Mouse (Mus musculus) limb, embryonic 10.5 days (tissue): Measurements from ENCODE around the gene Cyp27b1. TPM values are rescaled to one million over a fixed set of nuclear protein-coding genes. Genes with fewer than 3 reads are reported as not detected.
"Not testable (repeated sequence)": the region's sequence is repeated elsewhere in the genome, so short reads cannot be mapped to it uniquely, and the experiment has no call there.

ENCODE experiments used
- DNase-seq: peaks from one replicate; pipeline ENCODE4 v3.0.0-alpha.2; 2017; ENCODE audit warnings: low spot score
- H3K27ac ChIP-seq: fragments of 300-500 bp; sonication (generic); 2 replicates; pipeline ENCODE4 v1.5.1; 2016; ENCODE audit warnings: mild to moderate bottlenecking
- H3K27me3 ChIP-seq: fragments of 300-500 bp; sonication (generic); 2 replicates; pipeline ENCODE4 v1.6.1; 2016; ENCODE audit warnings: low read depth, mild to moderate bottlenecking; ENCODE audit not compliant: poor library complexity, severe bottlenecking
- H3K36me3 ChIP-seq: fragments of 300-500 bp; sonication (generic); 2 replicates; pipeline ENCODE4 v1.6.1; 2016; ENCODE audit warnings: mild to moderate bottlenecking, moderate library complexity
- H3K4me1 ChIP-seq: fragments of 300-500 bp; sonication (generic); 2 replicates; pipeline ENCODE4 v1.6.1; 2016
- H3K4me3 ChIP-seq: fragments of 300-500 bp; sonication (generic); 2 replicates; pipeline ENCODE4 v1.5.1; 2016; ENCODE audit warnings: mild to moderate bottlenecking, moderate library complexity
- H3K9me3 ChIP-seq: fragments of 300-500 bp; sonication (generic); replicated peaks from 2 replicates; pipeline ENCODE4 v1.6.1; 2016; ENCODE audit warnings: mild to moderate bottlenecking
- WGBS: fragments of 180-500 bp; shearing (Covaris S2); methylation state at CpG from one replicate; pipeline ENCODE4 v1.1.7; 2016; 5-methylcytosine and 5-hydroxymethylcytosine counted together
- polyA plus RNA-seq: library from polyadenylated mRNA; unstranded; fragments of >200 nt; fragmentation: Nextera tagmentation; extraction: Ambion mirVana; gene quantifications from 2 replicates; pipeline ENCODE4 v1.2.1, GENCODE M21; 2016

Gene Cyp27b1
- polyA plus RNA-seq, 1 experiment from 2014 or later = 0.11 TPM

GRCm38 (mm10) chr10:127066519-127067018, 18.5 kb downstream of the Cyp27b1 start:
- DNase-seq = no peak
- peaks cover 6% of the 10 kb centered on the region for H3K27me3 ChIP-seq
- no peak overlapping the region for H3K27ac ChIP-seq
- peak overlapping the region; percentile 16; the same call in 1 of the 2 replicates for H3K4me3 ChIP-seq
- peaks cover 44% of the 10 kb centered on the region for H3K4me1 ChIP-seq
- WGBS = 91% methylated on average over 14 of the region's 14 CpGs
- peaks cover 47% of the 10 kb centered on the region for H3K36me3 ChIP-seq
- H3K9me3 ChIP-seq = no peaks in the 10 kb centered on the region

GRCm38 (mm10) chr10:127068360-127069038, 20.4 kb downstream of the Cyp27b1 start:
- no peaks in the 10 kb centered on the region for H3K9me3 ChIP-seq
- 88% methylated on average over 9 of the region's 9 CpGs for WGBS
- H3K4me3 ChIP-seq = peak overlapping the region; percentile 68
- no peaks in the 10 kb centered on the region for H3K27me3 ChIP-seq
- DNase-seq = no peak
- H3K27ac ChIP-seq = peak overlapping the region; percentile 89
- peaks cover 38% of the 10 kb centered on the region for H3K4me1 ChIP-seq
- peaks cover 47% of the 10 kb centered on the region for H3K36me3 ChIP-seq

GRCm38 (mm10) chr10:127069281-127070189, 21.5 kb downstream of the Cyp27b1 start:
- peak; percentile 53 for DNase-seq
- H3K4me3 ChIP-seq = peak overlapping the region; percentile 68
- peaks cover 37% of the 10 kb centered on the region for H3K4me1 ChIP-seq
- no peaks in the 10 kb centered on the region for H3K9me3 ChIP-seq
- no peaks in the 10 kb centered on the region for H3K27me3 ChIP-seq
- H3K27ac ChIP-seq = peak overlapping the region; percentile 89
- H3K36me3 ChIP-seq = peaks cover 43% of the 10 kb centered on the region
- 11% methylated on average over 30 of the region's 30 CpGs for WGBS

- DNase-seq = peak; percentile 85
- Histone ChIP-seq H3K4me3 (peak within 1 kb of the TSS; percentile 68), H3K4me1 (peaks cover 30% of the 10 kb centered on the region), H3K9me3 (no peaks in the 10 kb centered on the region), H3K27me3 (peaks cover 8% of the 10 kb centered on the region), H3K36me3 (peaks cover 34% of the 10 kb centered on the region), H3K27ac (peak within 1 kb of the TSS; percentile 89)
- WGBS = 3% methylated on average over 36 of the region's 36 CpGs
These were observed 22.4 kb downstream of the Cyp27b1 start, which contains the start of gene Tspan31 for GRCm38 (mm10) chr10:127070190-127071121. Gene Tspan31 (minus strand): TSS chr10:127070264.

- H3K27me3 ChIP-seq = peaks cover 15% of the 10 kb centered on the region
- H3K9me3 ChIP-seq = no peaks in the 10 kb centered on the region
- DNase-seq = no peak
- peaks cover 33% of the 10 kb centered on the region for H3K4me1 ChIP-seq
- WGBS = 80% methylated on average over 9 of the region's 9 CpGs
- peak overlapping the region; percentile 89; the same call in 1 of the 2 replicates for H3K27ac ChIP-seq
- H3K4me3 ChIP-seq = peak overlapping the region; percentile 68
- H3K36me3 ChIP-seq = peaks cover 26% of the 10 kb centered on the region
These were observed 23.2 kb downstream of the Cyp27b1 start for GRCm38 (mm10) chr10:127071203-127071602.

GRCm38 (mm10) chr10:127072270-127072669, 24.2 kb downstream of the Cyp27b1 start:
- not testable (repeated sequence) for H3K9me3 ChIP-seq, DNase-seq, H3K4me3 ChIP-seq, H3K27ac ChIP-seq
- 92% methylated on average over 4 of the region's 4 CpGs for WGBS
- Histone ChIP-seq H3K4me1 (peaks cover 30% of the 10 kb centered on the region), H3K27me3 (peaks cover 26% of the 10 kb centered on the region), H3K36me3 (peaks cover 16% of the 10 kb centered on the region)

GRCm38 (mm10) chr10:127072969-127073368, 24.9 kb downstream of the Cyp27b1 start:
- Histone ChIP-seq H3K4me1 (peaks cover 35% of the 10 kb centered on the region), H3K27me3 (peaks cover 33% of the 10 kb centered on the region)
- not testable (repeated sequence) for H3K9me3 ChIP-seq, H3K4me3 ChIP-seq, H3K27ac ChIP-seq, DNase-seq, H3K36me3 ChIP-seq
- WGBS = 79% methylated on average over 2 of the region's 2 CpGs

- 92% methylated on average over 1 of the region's 1 CpGs for WGBS
- H3K4me3 ChIP-seq = no peak overlapping the region
- no peaks in the 10 kb centered on the region for H3K9me3 ChIP-seq
- DNase-seq = no peak
- no peak overlapping the region for H3K27ac ChIP-seq
- H3K4me1 ChIP-seq = peaks cover 38% of the 10 kb centered on the region
- no peaks in the 10 kb centered on the region for H3K36me3 ChIP-seq
- peaks cover 43% of the 10 kb centered on the region for H3K27me3 ChIP-seq
These were observed 25.9 kb downstream of the Cyp27b1 start for GRCm38 (mm10) chr10:127073981-127074380.

GRCm38 (mm10) chr10:127075080-127075479, 27.0 kb downstream of the Cyp27b1 start, which contains the start of gene Agap2:
Gene Agap2 (plus strand): TSS chr10:127075284.
- H3K4me1 ChIP-seq = peaks cover 42% of the 10 kb centered on the region
- H3K36me3 ChIP-seq = no peaks in the 10 kb centered on the region
- peaks cover 54% of the 10 kb centered on the region for H3K27me3 ChIP-seq
- no peak within 1 kb of the TSS for H3K27ac ChIP-seq
- H3K4me3 ChIP-seq = no peak within 1 kb of the TSS
- 62% methylated on average over 9 of the region's 9 CpGs for WGBS
- no peak for DNase-seq
- no peaks in the 10 kb centered on the region for H3K9me3 ChIP-seq

- Histone ChIP-seq H3K36me3 (no peaks in the 10 kb centered on the region), H3K9me3 (no peaks in the 10 kb centered on the region), H3K4me3 (no peak overlapping the region), H3K27ac (no peak overlapping the region), H3K4me1 (peaks cover 45% of the 10 kb centered on the region), H3K27me3 (peaks cover 60% of the 10 kb centered on the region)
- DNase-seq = no peak
- 82% methylated on average over 8 of the region's 8 CpGs for WGBS
These were observed 27.6 kb downstream of the Cyp27b1 start for GRCm38 (mm10) chr10:127075651-127076050.

GRCm38 (mm10) chr10:127076082-127076481, 28.0 kb downstream of the Cyp27b1 start:
- Histone ChIP-seq H3K9me3 (no peaks in the 10 kb centered on the region), H3K27me3 (peaks cover 64% of the 10 kb centered on the region), H3K36me3 (no peaks in the 10 kb centered on the region), H3K4me1 (peaks cover 44% of the 10 kb centered on the region), H3K4me3 (no peak overlapping the region), H3K27ac (no peak overlapping the region)
- DNase-seq = no peak
- WGBS = 38% methylated on average over 4 of the region's 4 CpGs

- Histone ChIP-seq H3K27me3 (peaks cover 79% of the 10 kb centered on the region), H3K9me3 (no peaks in the 10 kb centered on the region), H3K27ac (no peak overlapping the region), H3K36me3 (no peaks in the 10 kb centered on the region), H3K4me1 (peaks cover 51% of the 10 kb centered on the region), H3K4me3 (no peak overlapping the region)
- 4% methylated on average over 10 of the region's 10 CpGs for WGBS
- no peak for DNase-seq
These were observed 29.5 kb downstream of the Cyp27b1 start for GRCm38 (mm10) chr10:127077515-127077914.
